In genomic region chr16:83071488-83071887, GRCm38 (mm10) we compare ENCODE assay signal across 23 mouse cellular contexts.
DNase-seq lines count a peak whose midpoint lies in the region; ATAC-seq lines count a peak whose summit lies in the region.
"Had no signal": no experiment of that assay in that cellular context is flagged by ENCODE, and none has a peak within 500 bp of the region (broad histone marks: within the 10 kb centered on the region; RNA-seq: fewer than 3 reads in every experiment).

No protein-coding gene starts in this region.

- H3K4me3 ChIP-seq in forebrain, embryonic 15.5 days: no peak overlapping the region
- no peak overlapping the region for H3K4me3 ChIP-seq in forebrain, embryonic 10.5 days
- H3K4me3 ChIP-seq: heart, embryonic 12.5 days; heart, embryonic 15.5 days; hindbrain, embryonic 10.5 days; hindbrain, embryonic 13.5 days; intestine, embryonic 15.5 days had no signal

- H3K27ac ChIP-seq in forebrain, embryonic 15.5 days (replicated peaks): no peak overlapping the region
- H3K27ac ChIP-seq in forebrain, embryonic 10.5 days: no peak overlapping the region
- H3K27ac ChIP-seq: heart, embryonic 15.5 days; hindbrain, embryonic 10.5 days; hindbrain, embryonic 13.5 days; intestine, embryonic 15.5 days had no signal

- H3K4me1 ChIP-seq in forebrain, embryonic 15.5 days: no peaks in the 10 kb centered on the region
- H3K4me1 ChIP-seq in forebrain, embryonic 10.5 days: no peaks in the 10 kb centered on the region
- H3K4me1 ChIP-seq: heart, embryonic 12.5 days; heart, embryonic 15.5 days; hindbrain, embryonic 10.5 days; hindbrain, embryonic 13.5 days; intestine, embryonic 15.5 days had no signal

- no peaks in the 10 kb centered on the region for H3K36me3 ChIP-seq in forebrain, embryonic 15.5 days
- no peaks in the 10 kb centered on the region for H3K36me3 ChIP-seq in forebrain, embryonic 10.5 days (replicated peaks)
- H3K36me3 ChIP-seq: heart, embryonic 12.5 days; heart, embryonic 15.5 days; hindbrain, embryonic 10.5 days; hindbrain, embryonic 13.5 days; intestine, embryonic 15.5 days had no signal

- WGBS in forebrain, embryonic 15.5 days: 62% methylated on average over 2 of the region's 2 CpGs
- WGBS in forebrain, embryonic 10.5 days: 81% methylated on average over 2 of the region's 2 CpGs

- H3K4me2 ChIP-seq in forebrain, embryonic 15.5 days (replicated peaks): no peak overlapping the region
- H3K4me2 ChIP-seq: heart, embryonic 12.5 days; heart, embryonic 15.5 days; hindbrain, embryonic 13.5 days; intestine, embryonic 15.5 days had no signal

- H3K9me3 ChIP-seq in forebrain, embryonic 15.5 days: no peaks in the 10 kb centered on the region
- H3K9me3 ChIP-seq in forebrain, embryonic 10.5 days: no peaks in the 10 kb centered on the region
- H3K9me3 ChIP-seq: heart, embryonic 12.5 days; heart, embryonic 15.5 days; hindbrain, embryonic 10.5 days; hindbrain, embryonic 13.5 days; intestine, embryonic 15.5 days had no signal

- no peaks in the 10 kb centered on the region for H3K27me3 ChIP-seq in forebrain, embryonic 15.5 days
- H3K27me3 ChIP-seq in forebrain, embryonic 10.5 days (ENCODE audit: poor library complexity, severe bottlenecking): no peaks in the 10 kb centered on the region
- H3K27me3 ChIP-seq: heart, embryonic 12.5 days; heart, embryonic 15.5 days; hindbrain, embryonic 13.5 days; intestine, embryonic 15.5 days had no signal

- no peak overlapping the region for H3K9ac ChIP-seq in forebrain, embryonic 15.5 days (replicated peaks)
- H3K9ac ChIP-seq: heart, embryonic 12.5 days; heart, embryonic 15.5 days; hindbrain, embryonic 13.5 days; intestine, embryonic 15.5 days had no signal

- ATAC-seq in forebrain, embryonic 15.5 days (replicated peaks): 0 out of 2 replicates have a peak, but pooled peaks have one; percentile 35
- ATAC-seq: CD4-positive, CD25-positive, alpha-beta regulatory T cell, adult 4 months; hindbrain, embryonic 16.5 days; intestine, embryonic 15.5 days had no signal

- no peak for DNase-seq in forebrain, embryonic 10.5 days (ENCODE audit: extremely low spot score, low spot score)
- peak; percentile 20 for DNase-seq in brain, embryonic 18.5 days (ENCODE audit: low read depth, low spot score)
- peak; percentile 1 for DNase-seq in telencephalon, adult 2 months (ENCODE audit: low read depth, low spot score)
- DNase-seq in kidney, postnatal 25 days: no peak
- no peak for DNase-seq in spleen, adult 18-20 months
- DNase-seq: adrenal gland, adult 2 months; adrenal gland, postnatal 14 days; cerebellum, adult 11 months; cerebellum, adult 8-10 months; cerebellum, postnatal 14 days; gastrocnemius, postnatal 25 days; heart, adult 18-20 months; heart, postnatal 10 days; heart, postnatal 36 days; kidney, adult 18-20 months had no signal

Comparison
In these comparisons a context has a peak if more than half of its experiments do, and no peak if none do; other contexts are left out.
1. DNase-seq: peak in brain, embryonic 18.5 days (single experiment) and telencephalon, adult 2 months (single experiment); none in forebrain, embryonic 10.5 days (single experiment), kidney, postnatal 25 days (0 of 2) and spleen, adult 18-20 months (0 of 2).